Mouse (Mus musculus): ENCODE results near the gene Trim66. TPM values are rescaled to one million over a fixed set of nuclear protein-coding genes. Genes with fewer than 3 reads are reported as not detected.
A peak's percentile ranks its signal among the peaks of the same experiment; 100 is the strongest.

The Trim66 gene
- total RNA-seq, 2 experiments from 2014 or later: not detected

DNA sequence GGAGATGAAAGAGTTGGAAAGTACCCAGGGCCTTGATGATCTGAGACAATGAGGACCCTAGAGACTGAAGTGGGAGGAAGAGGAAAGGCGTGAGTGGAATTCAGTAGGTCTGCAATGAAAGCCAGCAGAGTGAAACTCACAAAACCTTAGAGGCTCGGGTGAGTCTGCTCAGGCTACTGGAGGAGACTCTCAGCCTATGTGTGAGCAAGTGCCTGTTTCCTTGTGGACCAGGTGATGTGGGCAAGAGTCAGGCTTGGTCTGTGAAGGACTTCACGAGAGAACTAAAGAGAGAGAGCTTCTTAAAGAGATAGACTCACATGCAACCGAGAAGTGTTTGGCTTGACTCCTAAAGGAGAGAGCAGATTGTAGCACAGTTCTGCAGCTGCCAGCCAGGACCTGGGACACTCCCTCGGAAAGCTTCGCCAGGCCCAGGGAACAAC lies 39.7 kb downstream of the Trim66 start:
- no peak for ATAC-seq (replicated peaks; ENCODE audit: low FRiP score, low TSS enrichment, poor library complexity, severe bottlenecking)

GRCm38 (mm10) chr7:109467591-109467990 lies 40.3 kb downstream of the Trim66 start:
- ATAC-seq (replicated peaks; ENCODE audit: low FRiP score, low TSS enrichment, poor library complexity, severe bottlenecking): no peak

GRCm38 (mm10) chr7:109460698-109461097 lies 47.2 kb downstream of the Trim66 start:
- ATAC-seq (replicated peaks; ENCODE audit: low FRiP score, low TSS enrichment, poor library complexity, severe bottlenecking): no peak

DNA sequence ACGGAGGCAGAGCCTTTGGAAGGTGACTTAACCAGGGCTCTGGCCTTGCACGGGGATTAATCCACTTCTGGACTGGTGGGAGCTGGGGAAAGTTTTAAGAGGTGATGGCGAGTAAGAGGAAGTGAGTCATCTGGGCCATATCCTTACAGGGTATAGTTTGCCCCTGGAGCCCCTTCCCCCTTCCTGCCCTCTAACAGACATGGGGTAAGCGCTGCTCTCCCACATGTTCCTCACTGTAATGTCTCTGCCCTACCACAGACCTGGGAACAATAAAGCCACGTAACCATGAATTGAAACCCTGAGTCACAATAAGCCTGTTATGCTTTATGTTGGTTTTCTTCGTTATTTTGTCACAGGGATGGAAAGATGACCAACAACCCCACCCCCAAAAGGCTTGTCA lies 51.4 kb downstream of the Trim66 start:
- no peak for ATAC-seq (replicated peaks; ENCODE audit: low FRiP score, low TSS enrichment, poor library complexity, severe bottlenecking)

GRCm38 (mm10) chr7:109455748-109456147 lies 52.2 kb downstream of the Trim66 start:
- no peak for ATAC-seq (replicated peaks; ENCODE audit: low FRiP score, low TSS enrichment, poor library complexity, severe bottlenecking)

- ATAC-seq (replicated peaks; ENCODE audit: low FRiP score, low TSS enrichment, poor library complexity, severe bottlenecking): no peak
Measured at GRCm38 (mm10) chr7:109454856-109455255, 53.1 kb downstream of the Trim66 start.

- no peak for ATAC-seq (replicated peaks; ENCODE audit: low FRiP score, low TSS enrichment, poor library complexity, severe bottlenecking)
Measured at GRCm38 (mm10) chr7:109448060-109448459, 59.9 kb downstream of the Trim66 start.

DNA sequence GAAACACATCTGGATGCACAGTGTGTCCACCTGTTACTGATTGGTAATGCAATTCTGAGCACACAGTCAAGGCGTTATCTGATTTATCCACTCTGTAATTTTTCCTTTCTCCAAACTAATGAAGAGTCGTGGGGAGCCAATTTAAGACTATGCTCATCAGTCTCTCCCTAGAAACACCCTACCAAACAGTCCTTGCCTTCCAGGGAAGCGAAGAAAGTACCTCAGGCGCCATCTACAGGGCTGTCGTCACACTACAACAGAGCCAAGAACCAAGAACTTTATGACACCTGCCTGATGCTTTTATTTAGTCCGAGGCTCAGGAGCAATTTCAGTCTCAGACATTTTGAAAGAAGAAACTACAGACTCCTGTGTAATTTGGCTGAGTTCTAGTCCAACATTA lies 62.9 kb downstream of the Trim66 start:
- ATAC-seq (replicated peaks; ENCODE audit: low FRiP score, low TSS enrichment, poor library complexity, severe bottlenecking): peak; percentile 75

DNA sequence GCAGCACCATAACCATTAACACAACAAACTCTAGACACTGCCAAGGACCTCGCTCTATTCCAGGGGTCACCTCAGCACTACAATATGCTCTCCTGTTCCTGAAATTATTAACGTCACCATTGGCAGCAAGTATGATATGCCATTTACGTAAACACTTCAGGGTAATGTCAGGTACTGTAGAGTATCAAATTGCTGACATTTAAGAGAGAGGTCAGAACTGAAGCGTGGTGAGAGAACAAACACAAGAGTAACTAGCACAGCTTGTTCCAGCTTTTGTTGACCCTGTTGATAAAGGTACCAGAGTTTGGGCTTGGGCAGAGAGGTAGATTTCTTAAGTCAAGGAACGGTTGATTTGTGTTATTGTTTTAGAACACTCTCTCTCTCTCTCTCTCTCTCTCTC lies 65.2 kb downstream of the Trim66 start:
- no peak for ATAC-seq (replicated peaks; ENCODE audit: low FRiP score, low TSS enrichment, poor library complexity, severe bottlenecking)

- ATAC-seq (replicated peaks; ENCODE audit: low FRiP score, low TSS enrichment, poor library complexity, severe bottlenecking): no peak
Measured at GRCm38 (mm10) chr7:109440697-109441269, 67.2 kb downstream of the Trim66 start.

DNA sequence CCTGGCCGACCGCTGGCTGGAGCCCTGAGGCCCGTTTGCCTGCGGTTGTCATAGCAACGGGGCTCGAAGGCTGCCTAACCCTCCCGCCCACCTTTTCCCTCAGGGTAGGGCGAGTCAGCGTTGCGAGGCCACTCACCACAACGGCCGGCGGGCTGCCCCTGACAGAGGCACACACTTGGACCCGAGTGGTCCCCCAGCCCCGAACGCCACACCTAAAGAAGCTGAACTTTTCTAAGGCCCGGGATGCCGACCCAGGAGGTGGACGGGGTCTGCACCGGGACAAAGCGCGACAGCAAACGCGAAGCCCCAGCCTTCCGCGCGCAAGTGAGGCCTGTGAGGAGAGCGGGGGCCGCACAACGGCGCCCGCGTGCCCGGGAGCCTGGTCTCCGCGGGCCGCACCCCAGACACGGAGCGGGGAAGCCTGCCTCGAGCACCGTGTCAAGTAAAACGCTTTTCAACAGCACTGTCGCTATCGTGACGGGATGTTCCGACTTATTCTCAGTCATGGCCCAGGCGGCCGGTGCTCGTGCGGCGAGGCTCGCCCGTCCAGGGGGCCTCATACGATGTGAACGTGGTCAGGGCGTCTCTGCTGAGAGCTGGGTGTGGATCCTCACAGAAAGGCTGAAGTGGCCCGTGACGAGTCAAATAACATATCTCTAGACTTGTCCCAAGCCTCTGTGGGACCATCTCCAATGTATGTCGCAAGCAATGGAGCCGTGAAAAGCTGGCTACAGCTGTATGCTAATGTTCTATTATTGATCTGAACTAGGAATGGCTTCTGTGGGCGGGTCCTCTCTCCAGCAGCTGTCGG lies 68.9 kb downstream of the Trim66 start, which contains the start of gene Stk33:
Gene Stk33, minus strand, starts transcription at position 301 of the 811 bp plus-strand sequence.
- ATAC-seq (replicated peaks; ENCODE audit: low FRiP score, low TSS enrichment, poor library complexity, severe bottlenecking): 0 out of 2 replicates have a peak, but pooled peaks have one; percentile 26

- no peak for ATAC-seq (replicated peaks; ENCODE audit: low FRiP score, low TSS enrichment, poor library complexity, severe bottlenecking)
Measured at GRCm38 (mm10) chr7:109424422-109425159, 83.3 kb downstream of the Trim66 start.

- ATAC-seq (replicated peaks; ENCODE audit: low FRiP score, low TSS enrichment, poor library complexity, severe bottlenecking): no peak
Measured at GRCm38 (mm10) chr7:109422803-109423202, 85.1 kb downstream of the Trim66 start.

GRCm38 (mm10) chr7:109405491-109405890 lies 102.4 kb downstream of the Trim66 start:
- no peak for ATAC-seq (replicated peaks; ENCODE audit: low FRiP score, low TSS enrichment, poor library complexity, severe bottlenecking)

DNA sequence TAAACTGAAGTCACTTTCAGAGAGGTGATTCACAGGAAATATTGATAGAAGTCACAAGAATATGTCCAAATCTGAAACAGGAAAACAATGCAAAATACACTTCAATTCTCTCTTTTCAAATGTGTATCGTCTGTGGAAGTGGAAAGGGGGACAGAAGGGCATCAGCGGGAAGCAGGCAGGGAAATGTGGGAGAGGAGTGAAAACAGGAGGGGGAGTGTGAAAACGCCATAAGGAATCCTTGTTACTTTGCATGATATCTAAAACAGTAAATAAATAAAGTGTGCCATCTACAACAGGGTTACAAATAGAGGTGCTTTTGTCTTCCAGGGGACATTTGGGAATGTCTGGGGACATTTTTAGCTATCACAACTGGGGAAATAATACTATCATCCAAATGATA lies 108.6 kb downstream of the Trim66 start:
- no peak for ATAC-seq (replicated peaks; ENCODE audit: low FRiP score, low TSS enrichment, poor library complexity, severe bottlenecking)

Other genes with a start within 250 kb of the Trim66 start
- not detected in 2 replicates for gene Stk33, start 69.1 kb downstream of the Trim66 start, total RNA-seq (2014; fragmentation: Nextera tagmentation)
- not detected in 2 replicates for gene Stk33, start 69.1 kb downstream of the Trim66 start, total RNA-seq (2017)
- gene Rpl27a, start 11.0 kb upstream of the Trim66 start, total RNA-seq (2014; fragmentation: Nextera tagmentation): 853 and 1,045 TPM in 2 replicates
- 970 and 1,232 TPM in 2 replicates for gene Rpl27a, start 11.0 kb upstream of the Trim66 start, total RNA-seq (2017)
- 8.5 and 16.1 TPM in 2 replicates for gene St5, start 195.5 kb upstream of the Trim66 start, total RNA-seq (2014; fragmentation: Nextera tagmentation)
- 6.5 and 12.5 TPM in 2 replicates for gene St5, start 195.5 kb upstream of the Trim66 start, total RNA-seq (2017)
- gene Akip1, start 195.6 kb upstream of the Trim66 start, total RNA-seq (2014; fragmentation: Nextera tagmentation): 40.8 and 50.5 TPM in 2 replicates
- 35.3 and 43.5 TPM in 2 replicates for gene Akip1, start 195.6 kb upstream of the Trim66 start, total RNA-seq (2017)
- gene BC051019, start 215.7 kb upstream of the Trim66 start, total RNA-seq (2014; fragmentation: Nextera tagmentation): not detected in 2 replicates
- not detected in 2 replicates for gene BC051019, start 215.7 kb upstream of the Trim66 start, total RNA-seq (2017)
- gene Ascl3, start 223.6 kb upstream of the Trim66 start, total RNA-seq (2014; fragmentation: Nextera tagmentation): not detected in 2 replicates
- 2.1 TPM in 1 of 2 replicates, not detected in the other for gene Ascl3, start 223.6 kb upstream of the Trim66 start, total RNA-seq (2017)
- 24.3 and 26.4 TPM in 2 replicates for gene Tmem9b, start 244.7 kb upstream of the Trim66 start, total RNA-seq (2014; fragmentation: Nextera tagmentation)
- 16.2 and 24.6 TPM in 2 replicates for gene Tmem9b, start 244.7 kb upstream of the Trim66 start, total RNA-seq (2017)